27 mouse cellular contexts compared by ENCODE assay signal in genomic region chr3:146596387-146596786, GRCm38 (mm10). TPM values are rescaled to one million over a fixed set of nuclear protein-coding genes. Genes with fewer than 3 reads are reported as not detected.
DNase-seq lines count a peak whose midpoint lies in the region; ATAC-seq lines count a peak whose summit lies in the region.
"Had no signal": no experiment of that assay in that cellular context is flagged by ENCODE, and none has a peak within 500 bp of the region (broad histone marks: within the 10 kb centered on the region; RNA-seq: fewer than 3 reads in every experiment).

No protein-coding gene starts in this region.

- ATAC-seq in liver, embryonic 13.5 days (ENCODE audit: low read depth): no peak
- ATAC-seq in liver, embryonic 11.5 days (replicated peaks; ENCODE audit: low FRiP score): no peak
- no peak for ATAC-seq in liver, embryonic 16.5 days (ENCODE audit: low read depth)
- ATAC-seq: activated CD4-positive, CD25-positive, alpha-beta regulatory T cell, adult 4 months; CD4-positive, CD25-positive, alpha-beta regulatory T cell, adult 4 months; forebrain, embryonic 13.5 days; forebrain, embryonic 15.5 days; Patski had no signal

- 75% methylated on average over 8 of the region's 8 CpGs for WGBS in liver, embryonic 13.5 days (ENCODE audit: insufficient replicate concordance)
- 82% methylated on average over 8 of the region's 8 CpGs for WGBS in liver, embryonic 11.5 days
- 70% methylated on average over 8 of the region's 8 CpGs for WGBS in liver, embryonic 16.5 days (ENCODE audit: insufficient replicate concordance)

- peaks cover 12% of the 10 kb centered on the region for H3K4me1 ChIP-seq in liver, embryonic 13.5 days (replicated peaks)
- peaks cover 4% of the 10 kb centered on the region; the same call in 1 of the 2 replicates for H3K4me1 ChIP-seq in liver, embryonic 11.5 days (replicated peaks; ENCODE audit: control insufficient read depth, insufficient read depth, low read length)
- peaks cover 6% of the 10 kb centered on the region for H3K4me1 ChIP-seq in liver, embryonic 16.5 days (ENCODE audit: control insufficient read depth, low read depth, low read length)
- H3K4me1 ChIP-seq: embryonic facial prominence, embryonic 10.5 days; embryonic facial prominence, embryonic 12.5 days; forebrain, embryonic 13.5 days; forebrain, embryonic 15.5 days had no signal

- H3K9ac ChIP-seq in liver, embryonic 13.5 days: no peak overlapping the region
- no peak overlapping the region for H3K9ac ChIP-seq in liver, embryonic 11.5 days (ENCODE audit: low read depth, low read length)
- H3K9ac ChIP-seq in liver, embryonic 16.5 days (ENCODE audit: low read depth, low read length): no peak overlapping the region
- H3K9ac ChIP-seq: embryonic facial prominence, embryonic 12.5 days; forebrain, embryonic 13.5 days; forebrain, embryonic 15.5 days had no signal

- no peaks in the 10 kb centered on the region for H3K9me3 ChIP-seq in liver, embryonic 13.5 days (replicated peaks)
- H3K9me3 ChIP-seq in liver, embryonic 11.5 days (ENCODE audit: control insufficient read depth, low read length): no peaks in the 10 kb centered on the region
- H3K9me3 ChIP-seq in liver, embryonic 16.5 days (replicated peaks; ENCODE audit: control insufficient read depth, low read length): no peaks in the 10 kb centered on the region
- H3K9me3 ChIP-seq: embryonic facial prominence, embryonic 10.5 days; embryonic facial prominence, embryonic 12.5 days; forebrain, embryonic 13.5 days; forebrain, embryonic 15.5 days; G1E had no signal

- no peaks in the 10 kb centered on the region for H3K36me3 ChIP-seq in liver, embryonic 13.5 days
- no peaks in the 10 kb centered on the region for H3K36me3 ChIP-seq in liver, embryonic 11.5 days (ENCODE audit: control insufficient read depth, insufficient read depth, low read length)
- H3K36me3 ChIP-seq in liver, embryonic 16.5 days (ENCODE audit: control insufficient read depth, insufficient read depth): no peaks in the 10 kb centered on the region
- H3K36me3 ChIP-seq: embryonic facial prominence, embryonic 10.5 days; embryonic facial prominence, embryonic 12.5 days; forebrain, embryonic 15.5 days; G1E had no signal

- intact Hi-C loops in heart, postnatal 36 days (cut with DNase I): no loop called here

- H3K27me3 ChIP-seq in liver, embryonic 13.5 days: no peaks in the 10 kb centered on the region
- H3K27me3 ChIP-seq in liver, embryonic 11.5 days (replicated peaks; ENCODE audit: control insufficient read depth, insufficient read depth, low read length): no peaks in the 10 kb centered on the region
- no peaks in the 10 kb centered on the region for H3K27me3 ChIP-seq in liver, embryonic 16.5 days (ENCODE audit: control insufficient read depth, insufficient read depth, low read depth, low read length)
- H3K27me3 ChIP-seq: CH12.LX; embryonic facial prominence, embryonic 12.5 days; forebrain, embryonic 13.5 days; forebrain, embryonic 15.5 days; Patski had no signal

- no peak overlapping the region for H3K4me2 ChIP-seq in liver, embryonic 13.5 days
- no peak overlapping the region for H3K4me2 ChIP-seq in liver, embryonic 11.5 days
- no peak overlapping the region for H3K4me2 ChIP-seq in liver, embryonic 16.5 days (ENCODE audit: low read depth, low read length)
- H3K4me2 ChIP-seq: embryonic facial prominence, embryonic 12.5 days; forebrain, embryonic 13.5 days; forebrain, embryonic 15.5 days had no signal

- DNase-seq in heart, adult 11 months: peak; percentile 79
- DNase-seq in heart, postnatal 36 days: no peak
- DNase-seq in liver, embryonic 13.5 days: no peak
- no peak for DNase-seq in liver, embryonic 11.5 days (ENCODE audit: low spot score)
- no peak for DNase-seq in testis, postnatal 10 days (ENCODE audit: low spot score)
- DNase-seq: adrenal gland, adult 8-10 months; adrenal gland, postnatal 14 days; adrenal gland, postnatal 36 days; B cell, adult 2 months; cerebellum, adult 11-12 months; cerebellum, adult 2 months; cerebellum, adult 9-10 months; cerebellum, postnatal 10 days; cerebellum, postnatal 25 days had no signal

- no peak overlapping the region for H3K4me3 ChIP-seq in liver, embryonic 13.5 days (replicated peaks)
- no peak overlapping the region for H3K4me3 ChIP-seq in liver, embryonic 11.5 days (ENCODE audit: low read depth, low read length)
- no peak overlapping the region for H3K4me3 ChIP-seq in liver, embryonic 16.5 days (ENCODE audit: low read depth, low read length)
- H3K4me3 ChIP-seq: embryonic facial prominence, embryonic 10.5 days; embryonic facial prominence, embryonic 12.5 days; forebrain, embryonic 13.5 days; forebrain, embryonic 15.5 days had no signal

- peak overlapping the region; percentile 32; the same call in 1 of the 2 replicates for H3K27ac ChIP-seq in liver, embryonic 13.5 days
- no peak overlapping the region for H3K27ac ChIP-seq in liver, embryonic 11.5 days (ENCODE audit: low read depth, low read length)
- H3K27ac ChIP-seq in liver, embryonic 16.5 days (ENCODE audit: low read length): peak overlapping the region; percentile 74
- H3K27ac ChIP-seq: embryonic facial prominence, embryonic 10.5 days; embryonic facial prominence, embryonic 12.5 days; forebrain, embryonic 13.5 days; forebrain, embryonic 15.5 days had no signal

RNA-seq across cellular contexts. Expression of gene Dnase2b, which starts 19.0 kb away (rescaled TPM):
- total RNA-seq in heart, postnatal 36 days (2021): not detected
- polyA plus RNA-seq in liver, embryonic 13.5 days (2015; fragmentation: Nextera tagmentation; extraction: Ambion mirVana): 0.35 and 0.54 TPM in 2 replicates
- 0.09 and 0.11 TPM in 2 replicates for polyA plus RNA-seq in liver, embryonic 11.5 days (2014; fragmentation: Nextera tagmentation; extraction: Ambion mirVana)
- 4.4 and 4.8 TPM in 2 replicates for polyA plus RNA-seq in liver, embryonic 16.5 days (2015; fragmentation: Nextera tagmentation; extraction: Ambion mirVana)
- total RNA-seq: adrenal gland, adult 18-20 months; adrenal gland, adult 8-10 months; adrenal gland, postnatal 36 days; CH12.LX had no signal
- polyA plus RNA-seq: activated CD4-positive, CD25-positive, alpha-beta regulatory T cell, adult 4 months; CD4-positive, CD25-positive, alpha-beta regulatory T cell, adult 4 months; cerebellum, adult 2 months; embryonic facial prominence, embryonic 10.5 days; embryonic facial prominence, embryonic 12.5 days; embryonic facial prominence, embryonic 14.5 days; forebrain, embryonic 11.5 days; forebrain, embryonic 13.5 days; forebrain, embryonic 15.5 days; G1E had no signal

RNA-seq across cellular contexts. Expression of gene Uox, which starts 26.2 kb away (rescaled TPM):
- total RNA-seq in heart, postnatal 36 days (2021): not detected
- 2.1 and 3.0 TPM in 2 replicates for polyA plus RNA-seq in liver, embryonic 13.5 days (2015; fragmentation: Nextera tagmentation; extraction: Ambion mirVana)
- 0.34 and 0.55 TPM in 2 replicates for polyA plus RNA-seq in liver, embryonic 11.5 days (2014; fragmentation: Nextera tagmentation; extraction: Ambion mirVana)
- 97.0 and 121 TPM in 2 replicates for polyA plus RNA-seq in liver, embryonic 16.5 days (2015; fragmentation: Nextera tagmentation; extraction: Ambion mirVana)
- total RNA-seq: CH12.LX had no signal
- polyA plus RNA-seq: activated CD4-positive, CD25-positive, alpha-beta regulatory T cell, adult 4 months; CD4-positive, CD25-positive, alpha-beta regulatory T cell, adult 4 months; embryonic facial prominence, embryonic 10.5 days; embryonic facial prominence, embryonic 12.5 days; forebrain, embryonic 11.5 days; forebrain, embryonic 13.5 days; forebrain, embryonic 15.5 days; G1E had no signal

RNA-seq across cellular contexts. Expression of gene 4930503B20Rik, which starts 54.7 kb away (rescaled TPM):
- total RNA-seq in heart, postnatal 36 days (2021): not detected
- polyA plus RNA-seq in liver, embryonic 13.5 days (2015; fragmentation: Nextera tagmentation; extraction: Ambion mirVana): not detected in 2 replicates
- polyA plus RNA-seq in liver, embryonic 11.5 days (2014; fragmentation: Nextera tagmentation; extraction: Ambion mirVana): not detected in 2 replicates
- polyA plus RNA-seq in liver, embryonic 16.5 days (2015; fragmentation: Nextera tagmentation; extraction: Ambion mirVana): not detected in 2 replicates
- total RNA-seq: adrenal gland, adult 18-20 months; adrenal gland, adult 8-10 months; adrenal gland, postnatal 14 days; adrenal gland, postnatal 36 days; CH12.LX had no signal
- polyA plus RNA-seq: activated CD4-positive, CD25-positive, alpha-beta regulatory T cell, adult 4 months; CD4-positive, CD25-positive, alpha-beta regulatory T cell, adult 4 months; cerebellum, adult 2 months; embryonic facial prominence, embryonic 10.5 days; embryonic facial prominence, embryonic 12.5 days; embryonic facial prominence, embryonic 14.5 days; forebrain, embryonic 11.5 days; forebrain, embryonic 13.5 days; forebrain, embryonic 15.5 days; G1E had no signal

Comparison
In these comparisons a context has a peak if more than half of its experiments do, and no peak if none do; other contexts are left out.
1. RNA of gene Uox, which starts 26.2 kb away (polyA plus RNA-seq): 97.0 to 121 TPM in liver, embryonic 16.5 days; 2.1 to 3.0 TPM in liver, embryonic 13.5 days and 0.34 to 0.55 TPM in liver, embryonic 11.5 days; every median in the first group is over 10 times any median in the second.